Mouse (Mus musculus) lung, embryonic 16.5 days (tissue): Measurements from ENCODE around the gene Cbx7. TPM values are rescaled to one million over a fixed set of nuclear protein-coding genes. Genes with fewer than 3 reads are reported as not detected.

Experiments
- ATAC-seq: fragments of 200-750 bp; cut with Nextera tagmentation; 2 replicates; pipeline ENCODE4 v1.8.0; 2017; ENCODE audit warnings: low read depth, mild to moderate bottlenecking, moderate library complexity
- H3K27ac ChIP-seq: fragments of 300-500 bp; sonication (generic); 2 replicates; pipeline ENCODE4 v1.5.1; 2014; ENCODE audit warnings: mild to moderate bottlenecking, control low read depth, low read length
- H3K27me3 ChIP-seq: fragments of 300-500 bp; sonication (generic); 2 replicates; pipeline ENCODE4 v1.6.1; 2014; ENCODE audit warnings: low read depth, low read length, mixed read lengths; ENCODE audit not compliant: control insufficient read depth, insufficient read depth
- H3K36me3 ChIP-seq: fragments of 300-500 bp; sonication (generic); 2 replicates; pipeline ENCODE4 v1.6.1; 2014; ENCODE audit warnings: low read length; ENCODE audit not compliant: control insufficient read depth, insufficient read depth
- H3K4me1 ChIP-seq: fragments of 300-500 bp; sonication (generic); replicated peaks from 2 replicates; pipeline ENCODE4 v1.6.1; 2014; ENCODE audit warnings: low read length, mixed read lengths; ENCODE audit not compliant: control insufficient read depth, insufficient read depth
- H3K4me2 ChIP-seq: fragments of 300-500 bp; sonication (generic); 2 replicates; pipeline ENCODE4 v1.6.1; 2014; ENCODE audit warnings: low read depth, low read length, control low read depth
- H3K4me3 ChIP-seq: fragments of 300-500 bp; sonication (generic); 2 replicates; pipeline ENCODE4 v1.5.1; 2014; ENCODE audit warnings: mild to moderate bottlenecking, low read length, control low read depth
- H3K9ac ChIP-seq: fragments of 300-500 bp; sonication (generic); 2 replicates; pipeline ENCODE4 v1.6.1; 2014; ENCODE audit warnings: low read length, control low read depth
- H3K9me3 ChIP-seq: fragments of 300-500 bp; sonication (generic); 2 replicates; pipeline ENCODE4 v1.6.1; 2016; ENCODE audit warnings: low read length; ENCODE audit not compliant: control insufficient read depth
- WGBS: fragments of 180-500 bp; shearing (Covaris S2); extraction: QIAGEN DNeasy Blood & Tissue Kit; methylation state at CpG from one replicate; pipeline ENCODE4 v1.1.7; 2014; 5-methylcytosine and 5-hydroxymethylcytosine counted together
- polyA plus RNA-seq: library from polyadenylated mRNA; unstranded; fragments of >200 nt; fragmentation: Nextera tagmentation; extraction: Ambion mirVana; gene quantifications from 2 replicates; pipeline ENCODE4 v1.2.1, GENCODE M21; 2015

The Cbx7 gene
- polyA plus RNA-seq, 1 experiment from 2014 or later, result 3.1 TPM

- Histone ChIP-seq H3K4me3 (no peak overlapping the region), H3K4me1 (peaks cover 13% of the 10 kb centered on the region), H3K4me2 (no peak overlapping the region), H3K27ac (no peak overlapping the region), H3K36me3 (no peaks in the 10 kb centered on the region), H3K9ac (no peak overlapping the region), H3K9me3 (no peaks in the 10 kb centered on the region), H3K27me3 (no peaks in the 10 kb centered on the region)
- WGBS, result 60% methylated on average over 8 of the region's 8 CpGs
- ATAC-seq, result no peak
Measured at GRCm38 (mm10) chr15:79986182-79986581, 15.3 kb upstream of the Cbx7 start.

DNA sequence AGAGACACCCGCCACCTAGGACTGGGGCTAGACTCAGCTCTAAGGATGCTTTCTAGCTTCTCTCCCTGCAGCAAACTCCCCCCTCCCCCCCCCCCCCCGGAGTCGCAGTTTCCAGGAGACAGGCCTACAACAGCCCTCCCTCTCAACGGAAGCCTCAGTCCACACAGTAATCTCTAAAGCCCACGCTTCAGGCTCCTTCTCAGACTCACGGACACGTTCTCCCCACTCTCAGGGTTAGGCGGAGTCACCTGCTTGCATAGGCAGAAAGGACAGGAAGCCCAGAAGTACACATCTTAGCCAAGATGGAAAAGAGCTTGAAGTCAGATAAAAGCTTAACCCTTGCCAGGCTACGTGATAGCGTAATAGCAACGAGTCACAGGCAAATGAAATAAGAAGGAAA, 14.6 kb upstream of the Cbx7 start:
- Histone ChIP-seq H3K4me2 (no peak overlapping the region), H3K9me3 (no peaks in the 10 kb centered on the region), H3K27me3 (no peaks in the 10 kb centered on the region), H3K9ac (no peak overlapping the region), H3K36me3 (no peaks in the 10 kb centered on the region), H3K27ac (no peak overlapping the region), H3K4me3 (no peak overlapping the region), H3K4me1 (peaks cover 18% of the 10 kb centered on the region)
- WGBS, result 30% methylated on average over 11 of the region's 11 CpGs
- peak; percentile 23; the same call in 1 of the 2 replicates for ATAC-seq

- ATAC-seq, result peak; percentile 84
- H3K4me2 ChIP-seq, result no peak overlapping the region
- no peak overlapping the region for H3K9ac ChIP-seq
- no peaks in the 10 kb centered on the region for H3K27me3 ChIP-seq
- H3K27ac ChIP-seq, result peak overlapping the region; percentile 25; the same call in 1 of the 2 replicates
- H3K36me3 ChIP-seq, result no peaks in the 10 kb centered on the region
- no peak overlapping the region for H3K4me3 ChIP-seq
- no peaks in the 10 kb centered on the region for H3K9me3 ChIP-seq
- 14% methylated on average over 7 of the region's 7 CpGs for WGBS
- H3K4me1 ChIP-seq, result peaks cover 18% of the 10 kb centered on the region
Measured at GRCm38 (mm10) chr15:79984152-79984551, 13.2 kb upstream of the Cbx7 start.

GRCm38 (mm10) chr15:79980716-79981115, 9.8 kb upstream of the Cbx7 start:
- Histone ChIP-seq H3K9ac (no peak overlapping the region), H3K36me3 (no peaks in the 10 kb centered on the region), H3K27ac (no peak overlapping the region), H3K9me3 (no peaks in the 10 kb centered on the region), H3K27me3 (no peaks in the 10 kb centered on the region), H3K4me2 (no peak overlapping the region), H3K4me1 (peaks cover 16% of the 10 kb centered on the region), H3K4me3 (no peak overlapping the region)
- no peak for ATAC-seq
- 46% methylated on average over 11 of the region's 11 CpGs for WGBS

- no peak overlapping the region for H3K4me2 ChIP-seq
- no peak overlapping the region for H3K9ac ChIP-seq
- H3K36me3 ChIP-seq, result no peaks in the 10 kb centered on the region
- H3K4me3 ChIP-seq, result no peak overlapping the region
- no peaks in the 10 kb centered on the region for H3K4me1 ChIP-seq
- no peaks in the 10 kb centered on the region for H3K27me3 ChIP-seq
- WGBS, result 94% methylated on average over 11 of the region's 11 CpGs
- H3K9me3 ChIP-seq, result no peaks in the 10 kb centered on the region
- ATAC-seq, result no peak
- no peak overlapping the region for H3K27ac ChIP-seq
Measured at GRCm38 (mm10) chr15:79972186-79972585, 1.3 kb upstream of the Cbx7 start.

- H3K4me1 ChIP-seq, result no peaks in the 10 kb centered on the region
- H3K9ac ChIP-seq, result no peak overlapping the region
- no peaks in the 10 kb centered on the region for H3K27me3 ChIP-seq
- no peaks in the 10 kb centered on the region for H3K36me3 ChIP-seq
- H3K27ac ChIP-seq, result no peak overlapping the region
- no peaks in the 10 kb centered on the region for H3K9me3 ChIP-seq
- no peak for ATAC-seq
- no peak overlapping the region for H3K4me3 ChIP-seq
- WGBS, result 94% methylated on average over 18 of the region's 18 CpGs
- no peak overlapping the region for H3K4me2 ChIP-seq
Measured at GRCm38 (mm10) chr15:79970491-79970890, 428 bp downstream of the Cbx7 start.

DNA sequence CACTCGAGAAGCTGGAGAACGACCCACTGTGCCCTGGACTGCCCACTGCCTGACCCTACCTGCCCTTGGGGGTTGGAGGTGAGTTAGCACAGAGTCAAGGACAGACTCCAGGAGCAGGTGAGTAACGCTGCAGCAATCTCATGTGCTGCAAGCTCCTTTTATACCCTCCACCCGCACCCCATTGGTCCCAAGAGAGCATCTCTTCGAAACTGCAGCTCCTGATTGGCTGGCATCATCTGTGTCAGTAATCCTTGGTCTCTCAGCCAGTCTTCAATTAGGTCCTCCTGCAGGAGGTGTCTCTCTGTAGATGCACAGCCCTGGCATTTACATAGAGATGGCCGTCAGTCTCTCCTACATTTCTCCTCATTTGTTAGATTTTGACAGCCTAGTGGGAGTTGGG, 3.6 kb downstream of the Cbx7 start:
- no peak overlapping the region for H3K27ac ChIP-seq
- ATAC-seq, result no peak
- H3K4me3 ChIP-seq, result no peak overlapping the region
- H3K4me1 ChIP-seq, result no peaks in the 10 kb centered on the region
- 82% methylated on average over 6 of the region's 6 CpGs for WGBS
- no peak overlapping the region for H3K4me2 ChIP-seq
- no peaks in the 10 kb centered on the region for H3K9me3 ChIP-seq
- H3K9ac ChIP-seq, result no peak overlapping the region
- no peaks in the 10 kb centered on the region for H3K36me3 ChIP-seq
- H3K27me3 ChIP-seq, result no peaks in the 10 kb centered on the region

DNA sequence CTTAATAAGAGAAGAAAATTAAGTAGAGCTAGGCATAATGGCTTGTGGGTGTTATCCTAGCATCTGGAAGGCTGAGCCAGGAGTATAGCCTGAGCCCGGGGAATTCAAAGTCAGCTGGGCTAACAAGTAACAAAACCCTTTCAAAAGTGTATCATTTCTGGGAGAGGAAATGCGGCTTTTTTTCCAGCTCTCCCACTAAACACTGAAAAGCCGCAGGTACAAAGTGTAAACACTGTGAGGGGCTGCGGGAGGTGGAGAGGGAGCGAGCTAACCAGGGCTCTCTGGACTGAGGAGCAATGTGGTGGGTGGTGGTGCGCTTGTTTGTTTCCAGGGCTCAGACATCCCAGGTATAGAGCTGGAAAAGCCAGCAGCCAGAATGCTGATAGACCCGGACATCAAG, 6.5 kb downstream of the Cbx7 start:
- H3K36me3 ChIP-seq, result no peaks in the 10 kb centered on the region
- no peak overlapping the region for H3K4me2 ChIP-seq
- H3K4me1 ChIP-seq, result no peaks in the 10 kb centered on the region
- H3K4me3 ChIP-seq, result no peak overlapping the region
- 61% methylated on average over 7 of the region's 7 CpGs for WGBS
- no peak overlapping the region for H3K9ac ChIP-seq
- no peaks in the 10 kb centered on the region for H3K27me3 ChIP-seq
- H3K9me3 ChIP-seq, result no peaks in the 10 kb centered on the region
- no peak overlapping the region for H3K27ac ChIP-seq
- ATAC-seq, result no peak

DNA sequence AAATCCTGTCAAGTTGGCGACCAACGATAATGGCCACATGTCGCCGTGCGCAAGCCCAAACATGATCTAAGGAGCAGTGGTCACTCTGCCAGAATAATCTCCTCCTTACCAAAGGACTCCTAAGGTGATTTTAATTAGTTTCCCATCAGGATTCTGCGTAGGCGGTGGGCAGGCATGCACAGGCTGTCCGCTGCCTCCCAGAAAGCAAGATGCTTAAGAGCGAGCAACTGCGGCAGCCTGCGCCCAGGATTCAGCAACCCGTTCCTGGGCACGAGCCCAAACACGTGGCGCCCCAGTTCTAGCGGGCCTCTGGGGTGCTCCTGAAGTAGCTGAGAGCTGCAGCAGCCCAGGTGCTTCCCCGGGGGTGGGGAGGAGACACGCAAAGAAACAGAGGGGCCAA, 8.3 kb downstream of the Cbx7 start:
- no peaks in the 10 kb centered on the region for H3K36me3 ChIP-seq
- no peak overlapping the region for H3K4me3 ChIP-seq
- no peak overlapping the region for H3K4me2 ChIP-seq
- no peaks in the 10 kb centered on the region for H3K27me3 ChIP-seq
- WGBS, result 87% methylated on average over 18 of the region's 18 CpGs
- no peak overlapping the region for H3K9ac ChIP-seq
- no peaks in the 10 kb centered on the region for H3K4me1 ChIP-seq
- no peak for ATAC-seq
- no peaks in the 10 kb centered on the region for H3K9me3 ChIP-seq
- no peak overlapping the region for H3K27ac ChIP-seq

DNA sequence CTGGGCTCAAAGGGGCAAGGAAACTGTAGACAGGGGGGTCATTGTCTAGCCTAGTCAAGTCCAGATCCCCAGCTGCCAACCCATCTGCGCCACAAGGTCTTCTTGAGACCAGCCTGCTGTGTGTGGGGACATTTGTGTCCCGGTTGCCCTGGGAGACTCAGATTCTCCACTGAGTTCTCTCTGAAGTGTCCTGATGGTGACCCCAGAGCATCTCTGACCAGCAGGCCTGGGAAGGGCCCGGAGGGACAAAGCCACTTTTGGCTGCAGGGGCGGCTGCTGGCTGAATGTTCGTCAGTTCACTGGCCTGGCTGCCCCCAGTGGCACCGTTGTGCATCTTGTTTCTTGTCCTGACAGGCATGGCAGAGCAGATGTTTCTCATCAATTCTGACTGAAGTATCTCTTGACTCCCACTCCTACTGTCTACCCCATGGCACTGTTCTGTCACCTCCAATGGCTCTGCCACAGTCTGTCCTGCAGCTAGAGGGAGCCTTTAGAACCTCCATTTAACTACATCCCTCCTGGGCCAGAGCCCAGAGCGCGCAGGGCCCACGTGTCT, 9.5 kb downstream of the Cbx7 start:
- WGBS, result 59% methylated on average over 9 of the region's 9 CpGs
- Histone ChIP-seq H3K27me3 (no peaks in the 10 kb centered on the region), H3K27ac (no peak overlapping the region), H3K36me3 (no peaks in the 10 kb centered on the region), H3K4me2 (no peak overlapping the region), H3K9ac (no peak overlapping the region), H3K4me1 (no peaks in the 10 kb centered on the region; the same call in 1 of the 2 replicates), H3K4me3 (no peak overlapping the region), H3K9me3 (no peaks in the 10 kb centered on the region)
- no peak for ATAC-seq
